In genomic region chr7:143502418-143503200, GRCm38 (mm10) we compare ENCODE assay signal across 8 mouse cellular contexts. TPM values are rescaled to one million over a fixed set of nuclear protein-coding genes. Genes with fewer than 3 reads are reported as not detected.
A peak's percentile ranks its signal among the peaks of the same experiment; 100 is the strongest.
DNase-seq lines count a peak whose midpoint lies in the region; ATAC-seq lines count a peak whose summit lies in the region.
"Had no signal": no experiment of that assay in that cellular context is flagged by ENCODE, and none has a peak within 500 bp of the region (broad histone marks: within the 10 kb centered on the region; RNA-seq: fewer than 3 reads in every experiment).

Gene Phlda2, minus strand, starts transcription at chr7:143503150.

- intact Hi-C loops in left cerebral cortex, postnatal 14 days (cut with DNase I), result no loop called here

- no peaks in the 10 kb centered on the region for H3K9me3 ChIP-seq in heart, embryonic 15.5 days (replicated peaks)
- H3K9me3 ChIP-seq in megakaryocyte, embryonic 14.5 days, result no peaks in the 10 kb centered on the region

- H3K36me3 ChIP-seq in heart, embryonic 15.5 days, result no peaks in the 10 kb centered on the region
- H3K36me3 ChIP-seq in megakaryocyte, embryonic 14.5 days (replicated peaks; ENCODE audit: low read length), result no peaks in the 10 kb centered on the region

- no peak for ATAC-seq in heart, embryonic 15.5 days (replicated peaks; ENCODE audit: insufficient number of reproducible peaks, insufficient read depth, low FRiP score, low read depth)

- peak within 1 kb of the TSS; percentile 82 for H3K4me2 ChIP-seq in heart, embryonic 15.5 days

- peaks cover 16% of the 10 kb centered on the region for H3K4me1 ChIP-seq in heart, embryonic 15.5 days (replicated peaks)
- H3K4me1 ChIP-seq in megakaryocyte, embryonic 14.5 days, result peaks cover 28% of the 10 kb centered on the region

- peak within 1 kb of the TSS; percentile 55 for H3K4me3 ChIP-seq in heart, embryonic 15.5 days
- H3K4me3 ChIP-seq in megakaryocyte, embryonic 14.5 days (replicated peaks), result peak within 1 kb of the TSS; percentile 90

- H3K9ac ChIP-seq in heart, embryonic 15.5 days, result peak within 1 kb of the TSS; percentile 32

- H3K27ac ChIP-seq in heart, embryonic 15.5 days, result no peak within 1 kb of the TSS

- 1% methylated on average over 51 of the region's 51 CpGs for WGBS in heart, embryonic 15.5 days

- H3K27me3 ChIP-seq in heart, embryonic 15.5 days, result peaks cover 62% of the 10 kb centered on the region
- H3K27me3 ChIP-seq in megakaryocyte, embryonic 14.5 days (replicated peaks), result peaks cover 77% of the 10 kb centered on the region

- DNase-seq in NIH3T3 (ENCODE audit: low read depth), result peak; percentile 10
- DNase-seq in adrenal gland, postnatal 36 days, result peak; percentile 28 to 39
- DNase-seq in kidney, postnatal 25 days, result peak; percentile 75 to 78
- DNase-seq in left cerebral cortex, postnatal 14 days (ENCODE audit: low spot score in 2 of 2), result no peak
- DNase-seq in gastrocnemius, postnatal 25 days, result no peak

RNA-seq across cellular contexts. Expression of gene Phlda2, which starts in this region (rescaled TPM):
- 1 to 10 TPM in 1 of 2 experiments, under 1 TPM in 1; 0.43 to 2.6 TPM for total RNA-seq in adrenal gland, postnatal 36 days (2021)
- polyA plus RNA-seq in heart, embryonic 15.5 days (2015; fragmentation: Nextera tagmentation; extraction: Ambion mirVana), result 0.45 and 0.82 TPM in 2 replicates
- polyA plus RNA-seq in megakaryocyte, embryonic 14.5 days (2012; ENCODE audit: insufficient read depth, low replicate concordance), result 2.3 TPM in 1 of 2 replicates, not detected in the other
- total RNA-seq in left cerebral cortex, postnatal 14 days (2021), result not detected
- total RNA-seq in gastrocnemius, postnatal 25 days (2021), result not detected
- total RNA-seq: heart, postnatal 36 days had no signal

Comparison
In these comparisons a context has a peak if more than half of its experiments do, and no peak if none do; other contexts are left out.
1. DNase-seq: peak in NIH3T3 (single experiment), adrenal gland, postnatal 36 days (2 of 2) and kidney, postnatal 25 days (2 of 2); none in left cerebral cortex, postnatal 14 days (0 of 2) and gastrocnemius, postnatal 25 days (single experiment).